Mouse (Mus musculus): ENCODE data around the gene Hacd2. TPM values are rescaled to one million over a fixed set of nuclear protein-coding genes. Genes with fewer than 3 reads are reported as not detected.

Hacd2 gene
- total and polyA plus RNA-seq, 3 experiments = 30.1 to 135 (median 50.3) TPM

DNA sequence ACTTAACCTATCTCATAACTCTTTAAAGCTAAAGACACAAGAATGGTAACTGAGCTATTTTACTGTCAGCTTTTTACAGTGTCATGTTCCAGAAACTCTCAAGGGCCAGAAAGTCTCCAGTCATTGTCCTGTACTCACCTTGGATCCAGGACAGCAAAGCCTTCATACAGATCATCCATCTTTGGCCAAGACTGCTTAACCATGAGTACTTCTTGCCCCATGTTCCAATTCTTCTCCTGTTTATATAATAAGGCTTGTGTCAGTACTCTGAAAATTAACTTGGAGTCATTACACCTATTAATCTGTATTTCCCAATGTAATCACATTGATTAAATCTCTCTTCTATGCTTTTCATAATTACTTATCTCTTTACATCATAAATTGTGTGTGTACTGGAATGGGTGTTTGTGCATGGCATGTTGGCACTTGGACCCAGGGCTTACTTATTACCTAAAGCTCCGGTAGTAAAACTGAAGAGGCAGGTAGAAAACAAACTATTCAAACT lies 3.7 kb upstream of the Hacd2 start:
- no peak overlapping the region for H3K4me2 ChIP-seq (ENCODE audit: insufficient read depth, low read depth, poor library complexity, severe bottlenecking)
- dilution Hi-C loops (cut with MboI; ENCODE audit: extremely low pct_ligation_motif_present, extremely low pct_unique_long_range_greater_than_20kb, low sequenced_read_pairs) (no loop called here), in situ Hi-C loops (cut with MboI; ENCODE audit: low pct_ligation_motif_present, low pct_unique_long_range_greater_than_20kb, low sequenced_read_pairs) (no loop called here)
- DNase-seq (ENCODE audit: extremely low read depth) = no peak
- peaks cover 8% of the 10 kb centered on the region for H3K27me3 ChIP-seq (replicated peaks)
- peaks cover 9% of the 10 kb centered on the region for H3K79me2 ChIP-seq (replicated peaks; ENCODE audit: control insufficient read depth, extremely low read depth, insufficient read depth, poor library complexity, severe bottlenecking)
- H3K27ac ChIP-seq (ENCODE audit: insufficient read depth, low read depth) = no peak overlapping the region
- no peak for TF ChIP-seq CHD1 (IDR thresholded peaks at IDR 0.05; ENCODE audit: low read depth, low read length)
- no peak for TF ChIP-seq TCF12 (IDR thresholded peaks at IDR 0.05; ENCODE audit: low read depth, low read length)
- TF ChIP-seq E2F4 (IDR thresholded peaks at IDR 0.05; ENCODE audit: insufficient replicate concordance, low read depth, low read length) = no peak
- no peak for TF ChIP-seq NRF1 (IDR thresholded peaks at IDR 0.05; ENCODE audit: low read depth, low read length)
- no peak for TF ChIP-seq IRF4 (IDR thresholded peaks at IDR 0.05; ENCODE audit: low read depth, low read length)
- no peak for TF ChIP-seq ZMIZ1 (IDR thresholded peaks at IDR 0.05; ENCODE audit: low read depth, low read length)
- TF ChIP-seq MYC (IDR thresholded peaks at IDR 0.05; ENCODE audit: low read depth, low read length) = no peak
- no peak for TF ChIP-seq PAX5 (IDR thresholded peaks at IDR 0.05; ENCODE audit: low read length)
- no peak for TF ChIP-seq POLR2A (IDR thresholded peaks at IDR 0.05; ENCODE audit: low read depth, low read length)
- TF ChIP-seq TBP (conservative IDR thresholded peaks at IDR 0.05; ENCODE audit: low read depth, low read length) = no peak
- TF ChIP-seq BHLHE40 (IDR thresholded peaks at IDR 0.05; ENCODE audit: low read depth, low read length) = no peak
- TF ChIP-seq USF1 (IDR thresholded peaks at IDR 0.05; ENCODE audit: low read depth, low read length) = no peak
- TF ChIP-seq UBTF (IDR thresholded peaks at IDR 0.05; ENCODE audit: low read depth, low read length) = no peak
- no peak for TF ChIP-seq POLR2AphosphoS2 (IDR thresholded peaks at IDR 0.05; ENCODE audit: low read depth, low read length)
- no peak for TF ChIP-seq ELF1 (IDR thresholded peaks at IDR 0.05; ENCODE audit: low read depth, low read length)
- no peak for TF ChIP-seq NELFE (IDR thresholded peaks at IDR 0.05; ENCODE audit: low read depth, low read length)
- no peak for TF ChIP-seq SIN3A (IDR thresholded peaks at IDR 0.05; ENCODE audit: low read length)
- TF ChIP-seq MXI1 (IDR thresholded peaks at IDR 0.05; ENCODE audit: low read depth, low read length) = no peak
- no peak for TF ChIP-seq MAFK (IDR thresholded peaks at IDR 0.05; ENCODE audit: insufficient replicate concordance, low read length)
- TF ChIP-seq ZC3H11A (IDR thresholded peaks at IDR 0.05; ENCODE audit: low read depth, low read length) = no peak
- no peak overlapping the region for H3K4me3 ChIP-seq (replicated peaks in 1 of 3; ENCODE audit: low read depth in 2 of 3, low read length in 2 of 3, poor library complexity in 1 of 3)
- H3K9me3 ChIP-seq (replicated peaks; ENCODE audit: low read length) = peaks cover 6% of the 10 kb centered on the region
- peaks cover 0 to 5% of the 10 kb centered on the region in 2 experiments; a peak in 2 of 4 replicates for H3K4me1 ChIP-seq (ENCODE audit: control insufficient read depth in 1 of 2, insufficient read depth in 2 of 2)
- H3K36me3 ChIP-seq (replicated peaks in 1 of 2; ENCODE audit: control insufficient read depth in 1 of 2, insufficient read depth in 1 of 2, low read length in 1 of 2) = no peaks in the 10 kb centered on the region
- no peak overlapping the region for H3K9ac ChIP-seq (ENCODE audit: insufficient read depth, low read depth)

GRCm38 (mm10) chr16:35021903-35022241 lies 356 bp upstream of the Hacd2 start:
- Histone ChIP-seq H3K36me3 (replicated peaks in 1 of 2; ENCODE audit: control insufficient read depth in 1 of 2, insufficient read depth in 1 of 2, low read length in 1 of 2) (peaks cover 3 to 9% of the 10 kb centered on the region in 2 experiments), H3K27me3 (replicated peaks) (peaks cover 3% of the 10 kb centered on the region), H3K4me1 (ENCODE audit: control insufficient read depth in 1 of 2, insufficient read depth in 2 of 2) (peaks cover 5 to 33% of the 10 kb centered on the region in 2 experiments), H3K9ac (ENCODE audit: insufficient read depth, low read depth) (peak overlapping the region; percentile 22; the same call in 1 of the 2 replicates), H3K79me2 (replicated peaks; ENCODE audit: control insufficient read depth, extremely low read depth, insufficient read depth, poor library complexity, severe bottlenecking) (peaks cover 12% of the 10 kb centered on the region), H3K4me2 (ENCODE audit: insufficient read depth, low read depth, poor library complexity, severe bottlenecking) (peak overlapping the region; percentile 51; the same call in 1 of the 2 replicates), H3K9me3 (replicated peaks; ENCODE audit: low read length) (peaks cover 9% of the 10 kb centered on the region), H3K27ac (ENCODE audit: insufficient read depth, low read depth) (no peak overlapping the region), H3K4me3 (replicated peaks in 1 of 3; ENCODE audit: low read depth in 2 of 3, low read length in 2 of 3, poor library complexity in 1 of 3) (peak overlapping the region; percentile 53 to 93 (median 65))
- dilution Hi-C loops (cut with MboI; ENCODE audit: extremely low pct_ligation_motif_present, extremely low pct_unique_long_range_greater_than_20kb, low sequenced_read_pairs) (no loop called here), in situ Hi-C loops (cut with MboI; ENCODE audit: low pct_ligation_motif_present, low pct_unique_long_range_greater_than_20kb, low sequenced_read_pairs) (no loop called here)
- peak; percentile 53; the same call in 1 of the 2 replicates for TF ChIP-seq MEF2A (IDR thresholded peaks at IDR 0.05; ENCODE audit: borderline replicate concordance, low read depth, low read length)
- TF ChIP-seq KAT2A (IDR thresholded peaks at IDR 0.05; ENCODE audit: insufficient replicate concordance, low read length) = no peak
- no peak for TF ChIP-seq MYC (IDR thresholded peaks at IDR 0.05; ENCODE audit: low read depth, low read length)
- no peak for TF ChIP-seq IRF4 (IDR thresholded peaks at IDR 0.05; ENCODE audit: low read depth, low read length)
- no peak for DNase-seq (ENCODE audit: extremely low read depth)

Measured in CH12.LX (cell line).